Mouse (Mus musculus) large intestine, adult 2 months (tissue): Measurements from ENCODE around the gene Magi2. TPM values are rescaled to one million over a fixed set of nuclear protein-coding genes. Genes with fewer than 3 reads are reported as not detected.
"Not testable (repeated sequence)": the region's sequence is repeated elsewhere in the genome, so short reads cannot be mapped to it uniquely, and the experiment has no call there.

Experiments used
- DNase-seq: peaks from one replicate; pipeline ENCODE4 v3.0.0-alpha.2; 2012; ENCODE audit warnings: low read depth, low spot score
- WGBS: fragments of 180-500 bp; shearing (Covaris S2); methylation state at CpG from one replicate; pipeline ENCODE4 v1.1.7; 2018; 5-methylcytosine and 5-hydroxymethylcytosine counted together
- polyA plus RNA-seq: library from polyadenylated mRNA; depleted of rRNA; stranded (reverse); fragments of >200 nt; gene quantifications from 2 replicates; pipeline ENCODE4 v1.2.3, GENCODE M21; 2012

The Magi2 gene
- polyA plus RNA-seq, 1 experiment, result 0.21 TPM

DNA sequence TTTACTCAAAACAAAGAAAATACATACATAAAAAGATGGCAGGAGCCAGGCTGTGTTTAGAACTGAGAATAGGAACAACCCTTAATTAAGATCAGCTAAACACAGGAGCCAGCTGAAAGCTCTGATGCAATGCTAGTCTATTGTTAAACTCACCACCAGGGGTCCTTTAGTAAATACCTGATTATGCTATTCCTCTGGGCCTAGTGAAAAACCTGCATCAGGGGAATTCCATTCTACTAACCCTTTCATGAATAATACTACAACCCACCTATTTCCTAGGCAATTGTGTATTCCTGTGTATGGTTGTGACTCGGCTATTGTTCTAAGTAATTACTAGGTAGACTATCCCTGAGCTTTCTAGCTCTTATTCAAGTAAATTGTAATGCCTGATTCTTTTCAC lies 177.4 kb downstream of the Magi2 start:
- 83% methylated on average over 1 of the region's 1 CpGs for WGBS
- not testable (repeated sequence) for DNase-seq

DNA sequence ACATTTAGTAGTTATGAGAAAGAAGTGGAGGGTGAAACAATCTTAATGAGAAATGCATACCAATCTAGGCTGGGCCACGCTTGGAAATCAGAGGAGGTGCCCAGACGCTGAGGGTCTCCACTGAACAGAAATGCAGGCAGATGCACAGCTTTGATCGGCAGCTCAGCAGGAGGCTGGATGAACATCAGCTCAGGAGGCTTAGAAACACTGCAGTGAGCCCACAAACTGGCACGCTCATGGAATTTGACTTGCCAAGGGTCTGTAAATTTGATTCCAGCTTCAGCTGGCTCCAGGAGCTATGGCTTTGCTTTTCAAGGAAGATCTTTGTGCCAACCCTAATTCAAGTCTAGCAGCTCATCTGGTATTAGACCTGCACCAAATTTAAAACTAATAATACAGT lies 187.7 kb downstream of the Magi2 start:
- WGBS, result 58% methylated on average over 4 of the region's 4 CpGs

DNA sequence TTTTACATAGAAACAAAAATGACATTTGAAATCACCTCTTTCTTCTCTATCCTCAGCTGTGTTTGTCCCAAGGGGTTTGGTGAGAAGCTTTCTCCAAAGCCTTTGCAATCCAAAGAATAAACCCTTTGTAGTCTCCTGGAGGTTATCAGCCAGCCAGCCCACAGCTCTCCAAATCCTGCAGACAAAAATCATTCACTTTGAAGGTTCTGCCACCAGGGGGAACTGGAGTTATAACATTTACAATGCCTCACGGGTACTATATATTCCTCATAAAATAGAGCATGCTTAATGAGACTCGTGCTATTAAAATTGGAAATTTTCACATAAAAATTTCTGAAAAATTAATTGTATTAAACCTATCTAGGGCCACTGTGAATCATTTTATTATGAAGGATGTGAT lies 202.5 kb downstream of the Magi2 start:
- no peak for DNase-seq
- 16% methylated on average over 2 of the region's 2 CpGs for WGBS

More for the DNA sequence above, 187.7 kb downstream of the Magi2 start:
- no peak for DNase-seq

DNA sequence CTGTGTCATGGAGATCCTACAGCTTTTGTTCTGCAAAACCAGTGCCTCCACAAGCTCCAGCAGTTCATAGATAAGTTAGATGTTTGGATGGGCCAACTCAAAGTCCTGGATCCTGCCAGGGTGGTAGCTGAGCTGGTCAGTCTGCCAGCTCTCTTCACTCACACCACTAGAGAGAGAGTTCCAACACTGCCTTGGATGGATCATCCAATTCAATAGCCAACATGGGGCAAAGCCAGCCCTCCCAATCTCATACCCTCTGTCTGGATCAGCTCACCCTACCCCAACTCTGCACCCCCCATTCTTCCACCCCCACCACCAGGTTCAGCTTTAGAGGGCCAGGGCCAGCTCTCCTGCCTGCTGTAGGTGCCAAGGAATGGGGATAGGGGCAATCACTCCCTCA lies 235.7 kb downstream of the Magi2 start:
- DNase-seq, result no peak

DNA sequence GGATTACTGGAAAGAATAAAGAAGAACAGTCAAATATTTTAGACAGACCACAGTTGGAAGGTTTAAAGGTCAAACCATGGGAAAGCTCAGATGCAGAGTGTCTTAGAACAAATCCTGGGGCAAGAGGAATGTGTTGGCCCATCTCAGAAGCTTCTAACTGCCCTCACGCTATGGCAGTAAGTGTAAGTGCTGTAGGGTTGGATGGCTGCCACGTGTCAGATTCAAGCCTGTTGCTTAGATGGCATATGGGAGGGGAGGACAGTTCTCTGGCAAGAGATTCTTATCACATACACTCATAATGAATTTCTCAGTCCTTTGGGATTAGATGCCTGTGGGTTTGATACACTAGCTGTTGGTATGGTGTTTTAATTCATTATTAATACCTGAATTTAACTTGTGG lies 238.5 kb downstream of the Magi2 start:
- no peak for DNase-seq
- 41% methylated on average over 2 of the region's 2 CpGs for WGBS

DNA sequence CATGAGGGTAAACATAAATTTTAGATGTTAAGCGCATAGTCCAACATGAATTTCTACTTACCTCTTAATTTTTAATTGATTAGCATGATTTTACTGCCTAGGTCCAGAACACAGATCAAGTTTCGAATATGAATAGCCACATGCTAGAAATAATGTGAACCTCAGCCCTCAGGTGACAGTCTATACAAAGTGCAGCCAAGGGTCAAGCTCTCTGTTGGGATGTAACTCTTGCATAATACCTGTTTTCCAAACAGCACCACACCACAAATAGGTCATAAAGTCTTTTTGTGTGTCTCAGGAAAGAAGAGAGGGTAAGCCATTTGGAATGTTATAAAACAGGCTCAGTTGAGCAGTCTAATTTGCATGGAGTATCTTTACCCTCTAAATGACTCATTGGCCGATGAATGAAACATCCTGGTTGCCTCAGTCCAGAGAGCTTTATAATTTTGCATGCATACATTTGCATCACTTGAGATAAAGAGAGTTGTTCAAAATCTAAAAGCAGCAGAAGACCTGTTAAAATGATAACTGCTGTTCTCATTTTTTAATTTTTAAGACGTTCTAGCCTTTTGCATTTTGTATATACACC lies 246.1 kb downstream of the Magi2 start:
- DNase-seq, result no peak
- whole genome bisulfite sequencing, result 77% methylated on average over 4 of the region's 4 CpGs

DNA sequence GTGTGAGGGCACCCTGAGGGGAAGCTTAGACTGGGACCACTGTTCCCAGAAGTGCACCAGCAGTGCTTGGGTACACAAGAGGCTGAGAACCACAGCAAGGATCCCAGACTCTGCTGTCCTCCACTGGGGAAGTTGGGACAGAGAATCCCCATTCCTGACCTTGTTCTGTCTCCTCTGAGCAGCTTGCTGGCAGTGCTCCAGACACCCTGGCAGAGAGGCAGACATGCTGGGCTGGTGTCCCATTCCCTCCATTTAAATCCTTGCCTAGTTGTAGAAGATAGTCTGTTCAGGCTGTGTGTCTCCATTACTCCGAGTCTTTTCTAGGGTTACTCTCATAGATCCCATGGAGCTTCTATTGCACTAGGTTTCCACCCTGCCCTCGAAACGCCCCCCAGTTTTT lies 256.1 kb downstream of the Magi2 start:
- no peak for DNase-seq
- WGBS, result 75% methylated on average over 3 of the region's 3 CpGs

DNA sequence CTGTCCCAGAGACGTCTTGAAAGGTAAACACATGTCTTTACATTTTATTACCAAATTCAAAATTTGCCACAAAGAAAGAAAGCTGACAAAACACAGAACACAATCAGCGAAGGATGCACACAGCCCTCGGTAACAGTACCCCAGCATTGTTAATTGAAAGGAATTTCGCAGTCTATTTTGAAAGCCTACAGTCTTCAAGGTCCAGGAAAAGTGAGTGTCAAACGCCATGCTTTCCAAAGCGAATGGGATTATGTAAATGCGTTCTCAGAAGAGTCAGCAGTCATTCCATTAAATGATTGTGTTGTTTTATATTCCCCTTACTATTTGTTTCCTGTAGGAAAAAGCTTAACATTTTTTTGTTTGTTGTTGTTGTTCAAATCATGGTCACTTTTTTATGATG lies 261.1 kb downstream of the Magi2 start:
- 30% methylated on average over 7 of the region's 7 CpGs for WGBS

DNA sequence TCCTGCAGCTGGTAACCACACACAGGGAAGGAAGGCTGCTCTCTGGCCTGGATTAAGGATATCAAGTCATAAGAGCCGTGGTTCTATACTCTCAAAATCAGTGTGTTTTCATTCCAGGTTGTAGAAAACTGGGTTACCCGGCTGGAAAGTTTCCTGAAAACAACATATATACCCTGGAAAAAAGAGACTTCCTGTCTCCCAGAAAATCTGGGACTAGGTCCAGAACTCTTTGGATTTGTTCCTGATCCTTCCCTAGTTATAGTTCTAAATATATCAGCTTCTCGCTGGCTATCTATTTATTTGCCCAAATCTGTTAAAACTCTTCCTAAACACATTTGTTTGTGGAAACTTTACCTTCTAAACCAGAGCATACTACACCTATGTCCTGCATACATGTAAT lies 274.2 kb downstream of the Magi2 start:
- DNase-seq, result no peak
- WGBS, result 60% methylated on average over 3 of the region's 3 CpGs

More for the DNA sequence above, 261.1 kb downstream of the Magi2 start:
- DNase-seq, result no peak

DNA sequence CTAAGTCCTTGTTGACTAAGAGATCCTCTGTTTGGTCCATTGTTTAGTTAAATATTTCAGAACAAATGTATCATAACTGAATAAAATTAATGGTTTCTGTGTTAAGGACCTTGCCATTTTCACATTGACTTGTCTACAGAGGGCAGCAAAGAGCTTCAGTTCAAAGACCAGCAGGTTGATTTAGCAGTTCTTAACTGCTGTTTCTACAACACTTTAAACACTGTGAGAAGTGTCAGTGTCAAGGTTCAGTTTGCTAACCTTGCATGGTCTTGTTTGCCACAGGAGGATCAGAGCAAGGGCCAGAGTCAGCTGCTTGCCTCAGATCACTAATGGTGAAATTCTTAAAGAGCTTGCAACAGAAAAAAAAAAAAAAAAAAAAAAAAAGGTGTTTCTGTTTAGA lies 295.3 kb downstream of the Magi2 start:
- no peak for DNase-seq

DNA sequence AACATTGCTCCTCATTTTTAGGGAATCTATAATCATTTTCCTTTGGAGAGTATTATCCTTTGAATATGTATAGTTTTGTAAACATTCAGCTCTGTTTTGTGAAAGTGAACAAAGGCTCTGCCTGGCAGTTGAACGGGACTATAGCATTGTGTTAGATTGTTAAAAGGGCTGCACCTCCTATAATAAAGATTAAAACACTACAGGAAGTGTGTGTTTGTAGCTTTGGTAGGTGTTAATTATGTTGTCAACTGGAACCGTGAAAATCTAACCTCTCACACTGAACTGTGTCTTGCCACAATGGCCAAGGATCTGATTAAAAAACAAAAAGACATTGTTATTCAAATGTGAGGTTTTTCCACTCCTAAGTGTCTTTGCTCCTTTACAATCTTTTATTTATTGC lies 312.5 kb downstream of the Magi2 start:
- no peak for DNase-seq
- 13% methylated on average over 2 of the region's 2 CpGs for whole genome bisulfite sequencing

DNA sequence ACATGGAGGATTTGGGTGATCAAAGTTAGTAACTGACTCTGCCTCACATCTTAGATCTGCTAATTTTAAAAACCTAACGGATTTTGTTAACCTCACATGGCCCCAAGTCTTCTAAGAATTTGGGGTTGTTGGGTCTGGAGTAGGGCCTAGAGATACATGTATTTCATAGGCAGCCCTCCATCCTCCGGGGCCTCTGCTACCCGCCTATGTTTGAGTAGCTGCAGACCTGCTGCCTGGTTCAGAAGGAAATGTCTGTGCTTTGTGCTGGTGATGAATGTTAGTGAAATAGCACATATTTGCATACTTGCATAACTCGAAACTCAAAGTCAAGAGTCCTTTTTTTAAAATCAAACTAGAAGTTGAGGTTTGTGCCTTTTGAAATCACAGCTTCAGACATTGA lies 319.6 kb downstream of the Magi2 start:
- WGBS, result 58% methylated on average over 4 of the region's 4 CpGs
- no peak for DNase-seq

DNA sequence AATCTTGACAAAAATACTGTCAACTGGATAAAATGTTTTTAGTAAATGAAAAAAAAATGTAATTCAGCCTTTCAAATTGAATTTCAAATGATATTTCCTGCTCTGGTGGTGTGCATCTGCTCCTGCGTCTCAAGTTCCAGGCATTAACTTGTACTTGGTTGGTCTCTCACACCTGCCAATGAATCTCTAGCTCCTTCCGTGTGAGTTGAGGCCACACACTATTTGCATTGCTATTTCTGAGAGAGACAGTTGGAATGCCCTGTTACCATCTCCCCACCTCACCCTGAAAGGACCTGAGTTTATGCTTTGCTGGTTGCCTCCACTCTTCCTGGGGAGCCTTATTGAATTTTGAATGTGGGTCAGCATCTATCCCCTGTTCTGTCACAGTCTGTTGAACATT lies 320.1 kb downstream of the Magi2 start:
- WGBS, result 41% methylated on average over 2 of the region's 2 CpGs
- no peak for DNase-seq

DNA sequence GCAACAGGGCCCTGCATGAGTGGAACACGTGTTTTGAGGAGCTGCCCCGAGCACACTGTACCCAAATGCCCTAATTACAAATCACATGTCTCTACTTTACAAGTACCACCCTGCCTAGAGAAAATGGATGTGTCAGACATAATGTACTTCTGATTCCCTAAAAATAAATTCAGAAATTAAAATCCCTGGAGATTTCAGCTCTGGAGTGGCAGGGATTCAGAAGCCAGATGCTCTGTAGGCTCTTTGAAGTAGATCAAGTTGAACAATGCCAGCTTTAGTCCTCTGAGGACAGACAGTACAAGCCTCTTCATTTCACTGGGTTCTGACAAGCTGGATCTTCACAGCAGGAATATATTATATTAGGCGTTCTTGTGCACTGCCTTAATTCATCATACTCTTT lies 326.7 kb downstream of the Magi2 start:
- WGBS, result 86% methylated on average over 3 of the region's 3 CpGs
- DNase-seq, result no peak

DNA sequence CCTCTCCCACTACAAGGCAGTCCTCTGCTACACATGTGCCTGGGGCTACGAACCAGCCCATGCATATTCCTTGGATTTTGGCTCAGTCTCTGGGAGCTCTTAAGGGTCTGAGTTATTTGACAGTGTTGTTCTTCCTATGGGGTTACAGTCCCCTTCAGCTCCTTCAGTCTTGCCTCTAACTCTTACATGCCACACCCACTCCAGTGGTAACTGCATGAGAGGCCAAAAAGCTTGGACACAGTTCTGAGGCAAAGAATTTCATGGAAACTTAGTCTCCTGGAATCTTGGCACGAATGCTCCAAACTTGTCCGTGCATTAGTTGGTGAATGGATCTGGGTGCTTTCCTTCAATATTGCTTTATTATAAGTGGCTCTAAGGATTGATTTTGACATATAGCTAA lies 338.8 kb downstream of the Magi2 start:
- DNase-seq, result no peak
- 80% methylated on average over 3 of the region's 3 CpGs for WGBS

DNA sequence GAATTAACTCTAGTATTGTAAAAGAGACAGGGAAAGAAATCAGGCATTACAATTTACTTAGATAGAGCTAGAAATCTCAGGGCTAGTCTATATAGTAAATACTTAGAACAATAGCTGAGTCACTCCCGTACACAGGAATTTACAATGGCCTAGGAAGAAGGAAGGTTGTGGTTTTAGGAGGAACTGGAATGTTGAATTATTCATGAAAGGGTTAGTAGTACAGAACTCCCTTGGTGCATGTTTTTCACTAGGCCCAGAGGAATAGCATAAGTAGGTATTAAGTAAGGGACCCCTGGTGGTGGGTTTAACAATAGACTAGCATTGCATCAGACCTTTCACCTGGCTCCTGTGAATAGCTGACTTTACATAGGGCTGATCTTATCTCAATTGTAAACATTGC lies 339.3 kb downstream of the Magi2 start:
- WGBS, result 64% methylated on average over 1 of the region's 1 CpGs
- not testable (repeated sequence) for DNase-seq

DNA sequence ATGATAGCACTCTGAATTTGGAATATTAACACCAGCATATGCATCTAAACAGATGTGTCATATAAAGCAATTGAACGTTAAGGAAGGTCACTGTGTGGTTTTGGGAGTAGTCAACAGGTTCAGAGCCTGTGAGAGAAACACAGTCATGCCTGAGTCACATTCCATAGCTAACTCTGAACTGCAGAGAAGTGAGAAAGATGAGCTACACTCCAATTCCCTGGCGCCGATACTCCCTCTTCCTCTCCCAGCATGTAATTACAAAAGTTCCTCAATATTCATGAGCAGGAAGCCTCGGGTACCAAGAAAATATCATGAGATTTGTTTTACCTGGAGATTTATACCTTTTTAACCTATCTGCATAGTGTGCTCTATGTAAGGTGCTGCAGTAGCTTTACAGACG lies 380.9 kb downstream of the Magi2 start:
- WGBS, result 62% methylated on average over 5 of the region's 5 CpGs
- no peak for DNase-seq

DNA sequence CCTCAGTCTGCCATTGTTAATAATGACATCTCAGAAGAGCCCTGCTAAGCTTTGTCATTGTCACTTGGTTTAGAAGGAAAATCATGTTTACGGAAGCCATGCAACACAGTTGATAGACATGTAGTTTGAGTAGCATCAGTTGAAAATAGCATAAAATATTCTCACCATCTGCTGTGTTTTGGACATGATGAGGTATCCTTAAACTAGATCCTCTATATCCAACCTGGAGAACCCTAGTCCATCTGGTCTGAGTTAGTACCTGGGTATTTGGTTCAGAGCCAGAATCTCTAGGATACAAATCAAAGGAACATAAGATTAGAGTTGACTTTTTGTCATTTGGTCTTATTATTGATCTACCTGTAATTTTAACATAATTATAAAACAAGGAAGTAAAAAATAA lies 385.0 kb downstream of the Magi2 start:
- no peak for DNase-seq
- WGBS, result 100% methylated on average over 1 of the region's 1 CpGs

DNA sequence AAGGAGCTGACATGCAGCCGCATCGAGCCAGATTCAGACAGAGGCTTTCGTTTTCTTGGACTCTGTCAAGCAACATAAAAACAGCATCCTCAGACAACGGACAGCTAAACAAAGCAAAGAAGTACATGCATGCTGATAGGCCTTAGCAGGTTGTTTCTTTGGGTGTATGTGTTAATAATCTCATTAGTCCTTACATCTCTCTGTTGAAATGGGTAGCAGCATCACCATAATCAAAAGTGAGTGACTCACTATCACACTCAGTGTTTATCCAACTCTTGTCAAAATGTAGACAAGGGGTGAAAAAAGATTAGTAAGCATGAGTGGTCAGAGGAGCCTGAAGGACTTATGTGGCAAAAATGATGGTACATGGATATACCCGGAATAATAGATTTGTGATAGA lies 394.8 kb downstream of the Magi2 start:
- no peak for DNase-seq
- WGBS, result 78% methylated on average over 5 of the region's 5 CpGs

DNA sequence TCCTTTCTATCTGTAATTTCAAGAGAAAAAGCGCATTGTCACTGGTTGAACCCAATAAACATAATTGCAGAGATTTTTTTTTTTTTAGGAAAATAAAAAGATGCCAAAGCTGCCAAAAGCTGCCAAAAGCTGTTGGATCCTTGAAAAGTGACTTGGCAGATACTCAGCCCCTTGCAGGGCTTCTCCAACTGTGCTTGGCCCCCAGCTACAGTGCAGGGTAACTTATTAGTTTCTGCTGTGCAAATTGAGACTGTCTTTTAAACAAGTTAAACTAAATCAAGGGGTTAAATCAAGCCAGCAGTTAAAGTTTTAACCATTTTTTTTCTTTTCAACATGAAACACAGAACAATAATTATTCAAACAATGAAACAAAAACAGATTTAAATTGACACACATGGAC lies 407.1 kb downstream of the Magi2 start:
- 93% methylated on average over 1 of the region's 1 CpGs for WGBS

DNA sequence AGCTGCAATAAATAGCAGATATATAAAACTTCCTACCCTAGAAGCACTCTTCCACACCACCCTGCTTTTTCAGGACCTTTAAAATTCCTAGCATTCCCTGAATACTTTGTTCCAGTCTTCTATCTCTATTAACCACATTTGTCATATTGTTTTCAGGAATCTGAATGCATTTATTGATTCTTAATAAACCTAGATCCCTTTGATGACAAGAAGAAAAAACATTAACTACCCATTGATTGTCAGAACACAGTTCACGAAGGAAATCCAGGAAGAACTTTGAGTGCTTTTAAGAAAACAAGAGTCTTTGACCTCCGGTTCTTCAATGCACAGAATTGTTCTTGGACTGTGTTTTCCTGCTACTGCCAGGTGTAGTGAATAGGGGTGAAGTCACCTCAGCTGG lies 411.0 kb downstream of the Magi2 start:
- DNase-seq, result no peak
- 29% methylated on average over 2 of the region's 2 CpGs for WGBS

More for the DNA sequence above, 407.1 kb downstream of the Magi2 start:
- no peak for DNase-seq

DNA sequence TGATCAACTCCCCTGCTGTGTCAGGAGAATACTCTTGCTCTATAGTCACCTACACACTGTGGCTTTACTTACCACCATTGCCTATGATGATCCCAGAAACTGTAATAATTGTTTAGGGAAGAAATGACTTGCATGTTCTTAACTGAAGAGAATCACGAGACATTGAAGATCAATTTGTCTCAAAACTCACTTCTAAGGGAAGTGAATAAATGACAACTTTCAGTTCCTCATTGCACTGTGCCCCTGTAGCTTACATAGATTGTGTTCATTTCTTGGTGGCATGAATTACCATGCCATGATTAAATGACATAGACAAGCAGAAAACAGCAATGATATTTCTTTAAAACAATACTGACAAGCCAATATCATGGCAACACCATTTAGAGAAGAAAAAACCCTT lies 429.1 kb downstream of the Magi2 start:
- WGBS, result 58% methylated on average over 1 of the region's 1 CpGs
- DNase-seq, result no peak
